Mouse (Mus musculus) olfactory bulb, adult 2 months (tissue): ENCODE results near the gene Gp9.

Experiments used
- CTCF ChIP-seq: fragments of 200-500 bp; IDR thresholded peaks from 2 replicates; pipeline ENCODE4 v1.5.1; 2012; ENCODE audit warnings: low read depth, mild to moderate bottlenecking, low read length, moderate library complexity; ENCODE audit not compliant: insufficient read depth
- POLR2A ChIP-seq: fragments of 200-500 bp; IDR thresholded peaks from 2 replicates; pipeline ENCODE4 v1.6.1; 2012; ENCODE audit warnings: mild to moderate bottlenecking, low read depth, low read length, moderate library complexity; ENCODE audit not compliant: insufficient read depth

DNA sequence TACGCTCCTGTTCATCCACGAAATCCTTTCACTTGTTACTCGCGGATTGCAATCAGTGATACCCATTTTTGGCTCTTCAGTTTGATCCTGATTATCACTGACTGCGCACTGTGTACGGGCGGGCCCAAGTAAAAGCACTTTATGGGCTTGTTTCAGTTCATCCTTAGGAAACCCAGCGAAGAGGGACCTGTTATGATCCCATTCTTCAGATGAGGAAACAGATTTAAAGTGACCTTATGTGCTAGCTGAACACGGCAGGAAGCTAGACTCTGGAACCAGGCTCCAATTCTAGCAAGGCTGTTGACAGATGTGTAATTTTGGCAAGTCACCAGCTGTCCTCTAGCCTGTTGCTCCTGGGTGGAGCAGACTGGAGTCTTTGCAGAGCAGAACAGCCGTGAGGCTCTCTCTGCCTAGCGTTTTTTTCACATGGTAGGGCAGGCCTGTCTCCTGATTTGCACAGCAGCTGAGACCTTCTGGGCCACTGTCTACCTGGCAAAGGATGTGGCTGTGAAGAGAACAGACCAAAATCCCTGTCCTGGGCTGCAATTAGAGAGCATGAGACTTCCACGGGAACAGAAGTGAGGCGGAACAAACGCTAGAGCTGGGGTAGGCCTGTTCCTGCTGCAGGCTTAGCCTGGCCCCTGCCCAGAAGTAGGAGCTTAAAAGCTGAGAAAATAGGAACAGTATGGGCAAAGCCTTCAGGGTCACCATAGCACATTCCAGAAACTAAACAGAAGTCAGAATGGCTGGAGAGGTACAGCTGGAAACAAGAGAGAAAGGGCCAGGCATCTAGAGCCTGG is 44.5 kb upstream of the Gp9 start:
- TF ChIP-seq CTCF = no peak
- no peak for TF ChIP-seq POLR2A
